Mouse (Mus musculus): ENCODE measurements around the gene Adra1b.

DNA sequence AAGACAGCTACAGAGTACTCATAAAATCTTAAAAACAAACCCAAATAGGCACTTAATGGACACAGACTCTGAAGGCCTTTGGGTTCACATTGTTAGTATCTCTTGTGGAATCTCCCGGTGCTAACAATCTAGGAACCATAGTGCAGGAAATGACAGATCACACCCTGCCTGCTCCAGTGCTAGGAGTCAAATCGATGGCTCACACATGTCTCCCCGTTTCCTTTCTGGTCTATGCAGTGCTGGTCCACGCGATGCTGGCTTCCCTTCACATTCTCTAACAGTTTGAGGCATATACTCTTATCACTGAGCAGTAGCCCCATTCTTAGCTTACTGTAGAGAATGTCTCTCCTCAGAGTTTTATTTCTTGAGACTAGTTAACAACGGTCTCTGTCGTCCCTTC lies 173.2 kb downstream of the Adra1b start:
- TF ChIP-seq CTCF (conservative IDR thresholded peaks at IDR 0.05; ENCODE audit: insufficient read depth, insufficient read length, low read depth, low read length) (no peak), POLR2A (IDR thresholded peaks at IDR 0.05; ENCODE audit: low read depth, low read length) (no peak)
